Mouse (Mus musculus): ENCODE measurements around the gene Vrk1. TPM values are rescaled to one million over a fixed set of nuclear protein-coding genes. Genes with fewer than 3 reads are reported as not detected.

Vrk1 gene
- total RNA-seq, 2 experiments from 2014 or later, result 9.0 to 9.4 TPM

DNA sequence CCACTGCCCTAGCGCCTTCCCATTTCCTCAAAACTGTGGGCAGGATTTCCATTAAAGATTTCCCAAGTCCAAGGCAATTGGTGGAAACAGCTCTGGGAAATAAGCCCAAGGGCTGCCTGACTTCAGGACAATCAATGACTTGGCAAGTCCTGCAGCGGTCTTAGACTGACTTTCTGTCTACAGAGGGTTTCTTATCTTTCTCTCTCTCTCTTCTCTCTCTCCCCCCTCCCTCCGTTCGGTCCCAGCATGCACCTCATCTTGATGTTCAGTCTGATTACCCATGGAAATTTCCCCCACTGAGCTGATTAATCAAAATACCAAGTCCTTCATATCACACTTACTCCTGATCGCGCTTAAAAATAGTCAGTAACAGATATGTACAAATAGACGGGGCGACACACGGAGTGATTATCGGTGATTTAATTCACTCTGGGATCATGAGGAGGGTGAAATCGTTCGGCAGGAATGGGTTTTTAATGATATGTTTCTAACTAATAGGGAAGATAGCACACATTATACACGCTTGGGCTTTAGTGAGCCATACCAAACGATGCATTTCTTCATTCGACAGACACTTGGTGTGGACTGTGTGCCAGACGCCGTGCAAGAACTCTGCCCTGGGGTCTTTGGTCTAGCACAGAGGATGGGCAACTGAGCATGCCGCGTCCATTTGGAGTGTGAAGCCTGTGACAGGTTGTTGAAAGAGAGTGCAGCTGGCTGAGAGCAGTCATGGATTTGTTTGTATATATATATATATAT lies 12.8 kb upstream of the Vrk1 start:
- no peak for DNase-seq

DNA sequence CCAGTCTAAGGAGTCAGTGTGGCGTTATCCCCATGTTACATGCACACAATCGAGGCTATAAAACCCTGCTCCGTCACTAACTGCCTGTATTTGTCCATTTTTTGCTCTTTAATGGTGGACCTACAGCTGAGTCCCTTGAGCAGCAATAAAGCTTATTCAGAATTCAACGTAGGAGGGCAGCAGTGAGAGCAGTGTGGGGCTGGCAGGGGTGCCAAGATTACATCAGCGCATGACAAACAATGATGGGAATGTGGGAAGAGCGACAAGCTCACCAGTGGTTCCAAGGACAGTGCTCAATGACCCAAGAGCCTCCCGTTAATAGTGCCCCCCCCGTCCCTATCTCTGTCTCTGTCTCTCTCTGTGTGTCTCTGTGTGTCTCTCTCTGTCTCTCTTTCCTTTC lies 8.3 kb upstream of the Vrk1 start:
- no peak for DNase-seq

DNA sequence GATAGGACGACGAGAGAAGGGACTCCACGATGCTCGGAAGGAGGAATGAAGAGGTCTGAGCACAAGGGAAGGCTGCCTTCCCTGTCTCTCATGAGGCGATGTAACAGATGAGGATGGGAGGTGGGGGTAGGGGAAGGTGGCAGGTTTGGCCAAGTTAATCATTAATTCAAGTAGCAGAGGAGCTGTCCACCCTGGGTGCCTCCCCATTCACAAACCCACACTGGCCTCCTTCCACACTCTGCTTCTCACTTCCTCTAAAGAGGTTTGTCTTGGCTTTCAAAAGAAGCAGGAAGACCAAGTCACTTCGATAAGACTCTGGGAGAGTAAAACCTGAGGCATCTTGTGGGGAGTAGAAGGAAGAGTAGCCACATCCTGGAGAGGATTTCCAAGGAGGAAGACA lies 5.3 kb upstream of the Vrk1 start:
- no peak for DNase-seq

DNA sequence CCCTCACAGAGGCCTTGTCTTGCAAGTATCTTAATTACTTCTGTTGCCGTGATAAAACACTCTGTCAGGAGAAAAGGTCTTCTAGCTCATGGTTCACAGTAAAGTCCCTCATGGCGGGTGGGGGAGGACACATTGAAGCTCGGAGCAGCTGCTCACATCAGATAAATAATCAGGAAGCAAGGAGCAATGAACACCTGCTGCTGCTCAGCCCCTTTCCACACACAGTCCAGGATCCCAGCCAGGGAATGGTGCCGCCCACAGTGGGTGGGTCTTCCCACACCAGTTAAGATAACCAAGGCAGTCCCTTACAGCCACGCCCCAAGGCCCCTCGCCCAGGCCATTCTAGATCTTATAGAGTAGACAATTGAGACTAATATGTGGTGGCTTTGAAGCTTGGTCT lies 3.8 kb upstream of the Vrk1 start:
- DNase-seq, result no peak

DNA sequence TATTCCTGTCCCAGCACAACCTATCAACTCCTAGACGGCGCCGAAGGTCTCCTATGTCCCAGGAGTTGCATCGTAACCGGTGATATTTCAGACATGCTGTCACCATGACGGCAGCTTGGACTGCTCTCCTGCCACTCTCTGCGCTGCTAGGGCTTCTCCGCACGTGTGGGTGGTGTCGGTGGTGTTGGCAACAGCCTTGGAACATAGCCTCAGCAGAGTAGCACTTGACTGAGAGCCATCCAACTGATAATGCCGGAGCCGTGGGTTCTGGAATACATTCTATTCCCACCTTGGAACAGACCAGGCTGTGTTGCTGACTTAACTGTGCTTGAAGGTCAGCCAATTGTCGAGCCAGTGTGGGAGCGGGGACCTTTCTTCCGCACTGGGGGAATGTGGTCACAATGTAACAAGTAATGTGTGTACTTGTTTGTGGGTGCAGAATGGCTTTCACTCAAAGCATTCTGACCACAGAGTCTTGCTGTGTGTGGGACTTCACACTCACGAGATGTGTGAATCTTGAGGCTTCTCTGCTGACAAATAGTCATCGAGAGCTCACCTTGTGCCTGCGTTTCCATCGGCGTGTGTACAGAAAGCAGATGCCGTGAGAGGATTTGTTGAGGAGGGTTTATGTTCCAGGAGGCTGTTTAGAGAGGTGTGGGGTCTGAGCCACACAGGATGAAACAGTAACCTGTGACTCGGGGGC lies 1.5 kb upstream of the Vrk1 start:
- peak; percentile 77 to 86 for DNase-seq

DNA sequence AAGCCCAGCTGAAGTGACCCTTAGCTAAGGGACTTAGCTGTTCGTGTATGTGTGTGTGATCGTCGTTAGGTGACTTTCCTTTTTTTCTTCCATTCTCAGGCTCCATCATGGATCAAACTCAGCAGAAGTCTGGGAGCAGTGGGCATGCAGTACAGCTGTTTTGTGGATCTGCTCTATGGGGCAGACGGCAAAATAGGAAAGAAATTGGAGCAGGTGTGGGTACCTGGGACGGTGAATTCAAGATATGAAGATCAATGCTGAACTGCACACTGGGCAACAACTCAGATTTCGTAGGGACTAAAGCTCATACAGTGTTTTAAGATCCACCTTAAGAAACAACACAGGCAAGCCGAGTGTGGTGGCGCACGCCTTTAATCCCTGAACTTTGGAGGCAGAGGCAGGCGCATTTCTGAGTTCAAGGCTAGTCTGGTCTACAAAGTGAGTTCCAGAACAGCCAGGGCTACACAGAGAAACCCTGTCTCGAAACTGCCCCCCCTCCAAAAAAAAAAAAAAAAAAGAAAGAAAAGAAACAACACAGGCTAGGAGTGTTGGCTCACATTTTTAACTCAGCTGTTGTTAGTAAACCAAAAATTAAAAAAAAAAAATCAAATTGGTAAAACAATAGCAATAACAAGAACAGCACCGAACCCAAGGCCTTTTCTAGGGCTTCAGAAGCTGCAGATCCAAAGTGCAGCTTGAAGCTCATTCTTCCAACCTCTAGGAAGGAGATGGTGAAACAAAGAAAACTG lies 732 bp upstream of the Vrk1 start:
- DNase-seq, result peak in 1 of 2 experiments; percentile 21

DNA sequence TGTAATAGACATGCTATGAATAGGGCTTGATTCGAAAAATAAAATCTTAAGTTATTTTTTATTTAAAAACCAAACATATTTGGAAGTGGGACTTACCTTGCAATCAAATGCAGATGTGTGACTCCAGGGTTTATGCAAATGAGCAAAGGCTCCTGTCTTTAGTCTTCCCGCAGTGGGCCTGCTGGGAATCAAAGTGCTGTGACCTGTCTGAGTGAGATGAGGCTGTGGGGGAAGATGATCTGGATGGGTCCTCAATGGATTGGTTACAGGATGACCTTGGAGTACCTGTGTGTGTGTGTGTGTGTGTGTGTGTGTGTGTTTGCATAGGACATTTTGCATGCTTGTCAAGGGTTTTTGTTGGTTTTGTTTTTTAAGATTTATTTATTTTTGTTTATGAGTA lies 2.1 kb downstream of the Vrk1 start:
- DNase-seq, result no peak

DNA sequence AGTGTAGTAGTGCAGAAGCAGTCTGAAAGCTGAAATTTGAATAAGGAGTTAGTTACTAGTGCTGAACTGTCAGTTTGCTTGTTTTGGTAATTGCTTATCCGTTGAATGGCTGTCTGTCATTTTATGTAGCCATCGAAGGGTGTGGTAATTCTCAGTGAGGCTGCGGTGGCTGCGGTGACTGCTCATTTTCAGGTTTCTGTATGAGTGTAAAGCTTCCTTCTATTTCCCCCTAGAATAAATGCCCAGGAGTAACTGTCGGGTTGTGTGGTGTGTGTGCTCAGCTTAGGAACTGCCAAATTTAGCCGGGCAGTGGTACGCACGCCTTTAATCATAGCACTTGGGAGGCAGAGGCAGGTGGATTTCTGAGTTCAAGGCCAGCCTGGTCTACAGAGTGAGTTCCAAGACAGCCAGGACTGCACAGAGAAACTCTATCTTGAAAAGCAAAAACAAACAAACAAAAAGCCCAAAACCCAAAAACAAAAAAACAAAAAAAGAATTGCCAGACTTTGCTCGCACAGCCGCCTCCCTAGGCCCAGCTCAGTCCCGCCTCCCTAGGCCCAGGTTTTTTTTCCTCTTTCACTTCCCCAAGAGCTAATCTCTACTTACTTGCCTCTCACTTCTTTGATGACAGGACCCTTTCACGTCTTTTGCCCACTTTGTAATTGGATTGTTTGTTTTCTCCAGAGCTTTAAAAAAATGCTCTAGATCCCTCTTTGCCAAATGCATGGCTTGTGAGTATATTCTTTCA lies 6.4 kb downstream of the Vrk1 start:
- DNase-seq, result no peak

DNA sequence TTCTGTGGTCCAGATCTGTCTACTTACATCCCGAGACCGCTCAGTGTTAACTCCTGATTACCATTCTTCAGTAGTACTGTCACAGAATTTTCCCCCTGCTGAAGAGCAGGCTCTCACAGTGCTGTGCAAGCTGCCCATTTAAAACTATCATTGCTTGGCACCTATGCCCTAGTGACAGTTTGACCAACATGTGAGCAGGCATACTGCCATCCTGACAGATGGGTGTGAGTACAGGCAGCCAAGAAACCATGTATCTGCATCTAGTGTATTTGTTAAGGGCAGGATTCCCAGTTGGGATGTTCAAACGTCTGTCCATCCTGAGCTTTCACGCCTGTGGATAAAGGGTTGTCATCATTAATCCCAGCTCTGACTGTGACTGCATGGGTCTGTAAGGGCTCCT lies 10.0 kb downstream of the Vrk1 start:
- DNase-seq, result peak in 1 of 2 experiments; percentile 38

DNA sequence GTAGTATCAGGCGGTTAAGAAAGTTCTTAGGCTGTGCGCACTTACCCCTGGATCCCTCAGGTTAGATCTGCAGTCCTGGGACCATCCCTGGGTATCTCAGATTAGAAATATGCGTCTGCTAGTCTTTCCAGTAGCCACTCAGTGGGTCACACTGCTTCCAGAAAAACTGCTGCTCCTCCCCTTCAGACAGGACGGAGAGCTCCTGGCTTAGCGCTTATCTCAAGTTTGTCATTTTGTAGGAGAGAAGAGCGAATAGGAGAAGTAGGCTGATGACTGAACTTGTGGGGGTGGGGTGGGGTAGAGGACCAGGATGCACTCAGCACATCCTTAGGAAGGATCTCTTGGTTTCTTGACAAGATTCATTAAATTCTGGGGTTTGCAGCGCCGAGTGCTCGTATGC lies 13.6 kb downstream of the Vrk1 start:
- no peak for DNase-seq

DNA sequence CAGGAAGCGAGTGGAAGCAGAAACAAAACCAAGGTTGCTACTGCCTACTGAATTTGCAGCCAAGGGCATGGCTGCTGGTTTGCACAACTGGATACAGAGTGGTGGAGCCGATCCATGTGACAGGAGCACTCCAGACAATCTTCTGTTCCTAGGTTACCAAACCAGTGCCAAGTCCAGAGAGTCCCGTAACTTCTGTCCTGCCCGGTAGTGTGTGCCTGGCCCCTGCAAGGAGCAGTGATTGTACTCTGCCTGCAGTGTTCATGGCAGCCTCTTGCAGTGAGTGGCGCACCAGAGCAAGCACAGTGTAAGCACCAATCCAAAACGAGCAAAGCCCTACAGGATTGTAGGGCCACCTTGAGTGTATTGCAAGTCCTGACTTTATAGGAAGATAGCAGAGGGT lies 15.4 kb downstream of the Vrk1 start:
- DNase-seq, result peak; percentile 16 to 46

DNA sequence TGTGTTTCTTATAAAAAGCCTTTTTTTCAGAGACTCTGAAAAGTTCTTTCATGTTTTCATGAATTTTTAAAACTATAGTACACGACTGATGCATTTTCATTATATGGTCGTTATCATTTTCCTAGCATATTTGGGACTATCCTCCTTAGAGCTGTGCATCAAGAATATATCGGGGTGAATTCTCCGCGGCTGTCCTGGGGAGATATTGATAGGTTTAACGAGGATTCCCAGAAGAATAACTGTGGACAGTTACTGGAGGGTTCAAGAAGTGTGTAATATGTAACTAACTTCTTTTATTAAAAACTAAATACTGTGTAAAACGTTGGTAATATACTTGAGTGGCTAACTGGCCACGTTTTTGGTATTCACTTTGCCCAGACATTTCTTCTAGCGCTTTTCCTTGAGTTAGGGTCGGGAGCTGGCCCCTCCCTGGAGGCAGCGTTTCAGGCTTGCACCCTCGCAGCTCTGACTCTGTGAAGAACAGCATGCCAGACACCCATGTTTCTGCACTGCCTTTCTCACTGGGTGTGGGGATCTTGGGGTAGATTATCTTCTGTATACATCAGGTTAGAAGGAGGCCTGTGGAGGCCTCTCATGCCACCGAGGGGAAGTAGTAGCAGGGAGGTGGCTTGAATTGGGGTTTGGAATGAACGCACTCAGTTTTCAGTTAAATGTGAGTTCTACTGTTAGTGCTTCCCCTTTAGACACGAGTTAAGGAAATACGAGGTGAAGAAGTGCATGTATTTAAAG lies 16.5 kb downstream of the Vrk1 start:
- DNase-seq, result no peak

DNA sequence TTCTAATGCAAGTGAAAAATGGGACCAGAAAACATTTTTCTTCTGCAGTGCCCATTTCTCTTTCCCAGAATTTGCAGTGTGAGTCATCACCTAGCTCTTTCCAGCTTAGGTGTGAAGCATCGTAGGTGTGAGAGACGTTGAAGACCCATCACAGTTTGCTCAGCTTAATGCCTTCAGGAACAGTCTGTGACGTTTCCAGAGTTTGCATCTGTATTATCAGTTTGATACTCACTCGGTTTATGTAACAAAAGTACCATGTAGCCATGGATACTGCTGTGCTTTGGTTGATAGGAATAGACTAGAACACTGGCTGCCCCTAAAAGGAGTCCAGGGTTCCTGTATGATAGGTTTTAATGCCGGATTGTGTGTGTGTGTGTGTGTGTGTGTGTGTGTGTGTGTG lies 17.3 kb downstream of the Vrk1 start:
- no peak for DNase-seq

DNA sequence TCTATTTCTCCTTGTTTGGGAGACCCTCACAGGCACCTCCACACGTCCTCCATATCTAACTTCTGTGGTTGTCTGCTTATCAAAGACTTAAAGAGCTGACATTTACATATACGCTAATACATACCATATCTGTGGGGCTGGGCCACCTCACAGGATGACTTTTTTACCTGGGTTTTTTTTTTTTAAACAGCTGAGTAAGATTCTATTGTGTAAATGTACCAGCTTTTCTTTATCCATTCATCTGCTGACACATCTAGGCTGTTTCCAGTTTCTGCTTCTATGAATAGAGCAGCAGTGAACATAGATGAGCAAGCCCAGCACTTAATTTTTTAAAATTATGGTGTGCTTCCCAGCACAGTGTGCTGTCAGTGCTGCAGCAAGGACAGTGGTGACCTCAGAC lies 19.6 kb downstream of the Vrk1 start:
- no peak for DNase-seq

DNA sequence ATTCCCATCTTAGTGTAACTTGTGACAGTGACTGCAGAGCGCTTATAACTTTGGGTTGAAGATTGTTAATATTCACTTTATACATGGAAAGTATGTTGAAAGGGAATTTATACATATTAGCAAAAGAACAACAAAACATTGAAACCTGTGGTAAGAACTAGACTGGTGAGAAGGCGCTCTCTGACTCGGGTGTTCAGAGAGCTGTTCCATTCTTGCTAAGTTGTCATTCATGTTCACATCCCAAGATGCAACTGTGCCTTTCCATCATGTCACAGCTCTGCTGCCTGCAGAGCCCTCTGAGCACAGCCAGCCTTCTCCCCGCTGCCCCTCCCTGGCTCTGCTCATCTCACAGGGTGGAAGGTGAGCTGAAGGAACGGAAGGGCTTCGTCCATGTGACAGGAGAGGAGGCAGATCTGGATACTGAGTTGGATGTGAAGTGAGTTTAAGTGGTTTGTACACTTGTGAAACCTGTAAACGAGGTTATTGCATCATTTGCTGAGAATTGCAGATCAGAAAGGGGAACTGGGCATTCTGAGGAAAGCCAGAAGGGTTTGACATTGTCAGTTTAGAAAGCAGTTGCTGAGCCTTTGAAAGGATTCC lies 20.2 kb downstream of the Vrk1 start:
- peak; percentile 15 to 17 for DNase-seq

DNA sequence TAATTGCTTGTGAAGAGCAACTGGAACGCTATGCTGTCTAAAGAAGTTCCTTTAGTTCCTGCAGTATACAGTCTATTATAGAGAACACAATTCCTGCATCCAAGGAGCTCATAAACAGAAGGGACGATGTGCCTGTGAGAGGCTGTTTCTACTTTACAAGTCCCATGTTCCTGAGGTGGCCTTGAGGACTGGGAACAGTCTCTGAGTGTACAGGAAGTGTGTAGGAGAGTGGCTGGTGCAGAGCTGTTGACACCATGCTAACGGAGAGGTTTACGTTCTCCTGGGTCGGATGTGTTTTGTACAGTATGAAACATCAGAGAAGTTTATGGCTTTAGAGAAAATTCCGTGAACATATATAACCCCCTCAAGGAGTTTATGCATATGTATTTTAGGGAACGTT lies 20.8 kb downstream of the Vrk1 start:
- DNase-seq, result no peak

DNA sequence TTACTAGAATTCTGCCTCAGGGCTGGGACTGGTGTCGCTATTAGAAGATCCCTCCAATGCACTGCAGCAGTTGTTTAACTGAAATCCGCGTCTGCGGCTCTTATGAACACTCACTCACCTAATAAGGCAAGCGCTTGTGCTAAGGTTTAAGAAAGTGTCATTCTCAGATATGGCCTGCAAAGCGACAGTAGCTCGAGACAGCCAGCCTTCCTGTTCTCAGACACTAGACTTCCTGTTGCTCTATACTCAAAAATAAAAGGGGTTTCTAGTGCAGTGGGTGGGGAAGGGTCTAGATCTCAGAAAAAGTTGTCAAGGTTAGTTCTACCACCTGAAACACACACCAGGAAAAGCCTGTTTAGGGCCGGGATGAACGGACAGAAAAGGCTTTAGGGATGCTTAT lies 21.9 kb downstream of the Vrk1 start:
- DNase-seq, result no peak

DNA sequence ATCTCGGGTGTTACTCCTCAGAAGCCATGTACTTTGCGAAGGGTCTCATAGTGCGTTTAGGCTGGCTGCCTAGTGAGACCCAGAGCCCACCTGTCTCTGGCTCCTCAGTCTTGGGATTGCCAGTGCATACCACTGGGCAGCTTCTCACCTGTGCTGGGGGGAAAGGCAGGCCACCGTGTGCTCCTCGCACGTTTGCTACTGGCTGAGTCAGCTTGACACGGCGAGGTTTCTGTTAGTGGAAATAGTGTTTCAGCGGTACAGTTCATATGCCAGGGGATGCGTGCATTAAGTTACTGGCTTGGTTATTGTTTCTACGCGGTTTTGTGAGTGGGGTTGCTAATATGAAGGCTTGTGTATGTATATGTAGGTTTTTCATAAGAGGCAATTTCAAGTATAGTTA lies 22.3 kb downstream of the Vrk1 start:
- DNase-seq, result no peak

DNA sequence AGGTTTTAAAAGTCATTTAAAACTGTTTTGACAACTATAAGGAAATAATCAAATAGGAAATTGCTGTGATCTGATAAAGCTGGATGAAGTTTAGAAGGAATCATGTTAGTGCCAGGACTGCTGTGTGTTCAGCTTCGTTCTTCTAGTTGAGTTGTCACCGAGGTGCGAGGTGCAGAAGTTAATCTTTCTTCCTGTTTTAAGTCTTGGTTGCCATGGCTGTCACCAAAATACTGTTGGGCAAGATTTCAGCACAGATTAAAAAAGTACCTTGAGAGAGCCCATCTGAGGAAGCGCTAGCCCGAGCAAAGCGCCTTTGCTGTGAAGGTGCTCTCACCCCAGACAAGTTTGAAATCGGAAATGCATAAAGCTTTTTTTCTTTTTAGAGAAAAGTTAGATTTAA lies 24.2 kb downstream of the Vrk1 start:
- DNase-seq, result peak in 1 of 2 experiments; percentile 29

DNA sequence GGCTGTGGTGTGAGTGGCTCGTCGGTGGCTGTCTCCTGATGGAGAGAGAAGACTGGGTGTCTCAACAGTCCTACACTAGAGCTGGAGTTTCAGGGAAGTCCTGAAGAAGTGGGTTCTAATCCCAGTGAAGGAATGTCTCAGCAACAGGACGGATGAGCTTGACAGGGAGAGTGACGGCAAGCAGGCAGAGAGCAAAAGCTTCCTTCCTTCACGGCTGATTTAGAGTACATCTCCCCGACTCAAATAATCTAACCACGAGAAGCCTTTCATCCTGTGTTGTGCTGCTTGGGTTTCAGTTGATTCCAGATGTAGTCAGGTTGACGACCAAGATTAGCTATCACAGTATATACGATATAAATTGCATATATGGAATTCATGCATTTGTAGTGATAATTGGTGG lies 24.7 kb downstream of the Vrk1 start:
- no peak for DNase-seq

DNA sequence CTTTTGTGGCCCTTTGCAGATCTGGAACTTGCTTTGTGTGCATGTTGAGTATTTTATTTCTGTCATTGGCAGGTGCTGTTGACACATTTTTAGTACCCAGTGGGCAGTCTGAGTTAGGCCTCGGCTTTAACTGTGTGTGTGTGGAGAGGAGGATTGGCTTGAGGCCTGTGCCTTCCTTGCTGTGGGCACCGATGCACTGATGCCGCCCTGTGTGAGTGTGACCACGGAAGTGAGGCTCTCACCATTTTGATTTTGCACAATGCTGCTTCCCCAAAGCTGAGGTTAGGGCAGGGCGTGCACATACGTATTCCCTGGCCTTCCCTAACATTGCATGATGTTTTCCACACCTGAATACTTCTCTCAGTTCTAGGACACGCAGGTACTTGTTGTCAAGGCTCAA lies 30.2 kb downstream of the Vrk1 start:
- DNase-seq, result no peak
